Mouse (Mus musculus) testis, postnatal 10 days (tissue): ENCODE data around the gene Vps39.

ENCODE experiments used
- DNase-seq: peaks from one replicate; pipeline ENCODE4 v3.0.0; 2021; ENCODE audit warnings: low spot score

Gene Vps39

DNA sequence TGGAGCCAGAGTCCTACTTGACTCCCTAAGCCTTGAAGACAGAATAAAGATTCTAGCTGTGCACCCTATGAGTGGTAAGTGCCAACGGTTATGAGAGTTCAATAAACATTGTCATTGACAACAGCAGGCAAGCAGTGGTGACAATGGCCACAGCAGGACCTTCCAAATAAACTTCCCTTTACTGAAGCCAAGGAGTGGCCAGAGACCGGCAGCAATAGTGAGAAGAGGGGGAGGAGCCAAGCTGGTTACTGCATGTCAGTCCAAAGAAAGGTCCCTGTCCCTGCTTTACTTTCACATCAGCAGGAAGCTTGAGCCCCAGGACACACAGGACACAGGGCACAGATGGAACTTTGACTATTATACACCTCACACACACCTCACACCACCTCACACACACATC is 56.8 kb downstream of the Vps39 start:
- DNase-seq = no peak

DNA sequence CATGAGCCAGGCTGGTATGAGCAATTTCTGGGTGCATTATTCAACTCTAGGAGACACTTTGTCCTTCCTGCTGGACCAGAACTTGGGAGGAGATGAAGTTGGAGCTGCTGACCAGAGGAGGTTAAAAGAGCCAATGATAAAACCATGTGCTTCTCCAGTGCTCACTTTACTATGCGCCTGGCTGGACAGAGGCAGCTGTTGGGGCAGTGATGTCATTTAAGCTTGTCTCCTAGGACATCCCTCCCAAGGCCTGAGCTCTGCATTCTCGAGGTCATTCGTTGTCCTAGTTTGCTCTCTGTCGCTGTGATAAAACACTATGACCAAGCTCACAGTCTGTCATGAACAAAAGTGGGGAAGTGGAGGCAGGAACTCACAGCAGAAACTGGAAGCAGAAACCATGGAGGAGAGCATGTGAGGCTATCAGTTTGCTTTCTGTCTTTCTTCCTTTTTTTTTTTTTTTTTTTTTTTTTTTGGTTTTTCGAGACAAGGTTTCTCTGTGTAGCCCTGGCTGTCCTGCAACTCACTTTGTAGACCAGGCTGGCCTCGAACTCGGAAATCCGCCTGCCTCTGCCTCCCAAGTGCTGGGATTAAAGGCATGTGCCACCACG is 61.4 kb downstream of the Vps39 start:
- DNase-seq = no peak

DNA sequence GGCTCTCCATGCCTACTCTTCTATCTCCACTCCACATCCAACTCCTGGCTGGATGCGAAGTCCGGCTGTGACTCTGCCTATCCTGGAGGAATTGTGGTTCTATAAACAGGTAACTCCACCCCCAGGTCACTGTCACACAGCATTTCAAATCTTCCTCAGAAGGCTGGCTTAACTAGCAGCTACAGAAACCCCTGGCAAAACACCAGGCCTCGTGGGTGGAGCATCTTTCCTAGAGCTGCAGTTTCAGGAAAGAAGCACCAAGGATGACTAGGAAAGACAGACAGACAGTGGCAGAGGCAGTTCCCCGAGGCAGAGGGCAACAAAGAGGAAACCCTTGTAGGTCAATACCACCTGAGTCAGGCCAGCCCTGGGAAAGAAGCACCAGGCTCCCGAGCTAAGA is 63.9 kb downstream of the Vps39 start, which contains the start of gene Pla2g4d:
Gene Pla2g4d, minus strand, starts transcription at position 203 of the 400 bp plus-strand sequence.
- no peak for DNase-seq

DNA sequence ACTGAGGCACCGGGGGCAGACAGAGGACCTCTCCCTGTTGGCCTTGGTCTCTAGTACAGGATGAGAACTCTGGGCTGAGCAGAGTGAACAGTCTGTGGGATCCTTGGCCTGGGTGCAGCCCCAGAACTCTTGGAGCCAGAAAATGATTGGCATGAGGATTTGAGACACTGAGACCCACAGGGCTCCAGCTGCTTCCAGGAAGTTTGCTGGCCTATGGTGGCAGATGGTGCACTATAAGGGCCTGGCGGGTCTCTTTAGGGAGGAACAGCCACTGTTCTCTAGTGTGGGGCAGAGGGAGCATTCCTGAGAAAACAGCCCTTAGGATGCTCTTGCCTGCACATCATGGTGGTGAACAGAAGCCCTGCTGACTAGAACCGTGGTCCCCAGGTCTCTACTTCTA is 64.5 kb downstream of the Vps39 start:
- no peak for DNase-seq

DNA sequence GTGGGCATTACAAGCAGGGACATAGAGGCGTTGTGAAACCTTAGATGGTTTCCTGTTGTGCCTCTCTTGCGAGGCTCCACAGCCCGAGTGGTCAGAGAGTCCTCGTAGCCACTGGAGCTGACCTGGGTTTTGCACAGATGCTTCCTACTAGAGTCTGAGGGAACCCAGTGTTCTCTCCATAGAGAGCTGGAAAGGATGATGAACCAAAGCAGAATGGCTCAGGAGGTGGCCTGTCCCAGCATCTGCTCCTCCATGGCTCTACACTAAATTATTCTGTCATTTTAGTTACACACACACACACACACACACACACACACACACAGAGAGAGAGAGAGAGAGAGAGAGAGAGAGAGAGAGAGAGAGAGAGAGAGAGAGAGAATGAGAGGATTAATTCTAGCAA is 67.3 kb downstream of the Vps39 start:
- DNase-seq = no peak

DNA sequence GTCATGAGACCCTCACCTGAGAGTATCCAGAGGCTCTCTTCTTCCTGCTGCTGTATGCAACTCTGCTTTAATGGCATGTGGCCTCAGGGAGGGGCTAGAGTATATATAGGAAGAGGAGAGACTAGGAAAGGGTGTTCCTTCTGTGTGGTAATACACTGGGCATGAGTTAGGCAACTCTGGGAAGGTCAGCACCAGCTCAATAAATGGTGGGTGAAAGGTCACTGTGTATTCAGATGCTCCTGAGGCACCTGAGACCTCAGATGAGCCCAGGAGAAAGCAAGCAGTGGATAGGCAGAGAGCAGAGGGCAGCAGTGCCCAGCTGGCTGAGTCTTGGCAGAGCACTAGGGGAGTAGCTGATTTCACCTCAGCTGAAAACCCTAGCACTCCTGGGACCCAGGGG is 68.2 kb downstream of the Vps39 start:
- no peak for DNase-seq

DNA sequence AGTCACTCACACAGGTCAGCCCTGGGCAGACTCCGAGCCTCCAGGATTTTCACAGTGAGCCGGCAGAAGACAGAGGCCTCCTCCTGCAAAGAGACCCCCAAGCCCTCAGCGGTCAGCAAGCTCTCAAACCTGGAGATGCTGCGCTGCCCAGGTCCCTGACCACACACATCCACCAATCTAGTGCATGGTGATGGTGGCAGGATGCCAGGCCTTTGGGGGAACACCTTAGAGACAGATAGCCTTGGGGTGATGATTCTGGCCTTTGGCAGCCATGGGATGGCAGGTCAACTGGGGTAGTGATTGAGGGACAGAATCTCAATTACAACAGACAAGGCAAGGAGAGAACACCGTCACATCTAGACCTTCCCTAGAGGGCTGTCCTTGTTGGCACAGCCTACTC is 68.8 kb downstream of the Vps39 start:
- no peak for DNase-seq

DNA sequence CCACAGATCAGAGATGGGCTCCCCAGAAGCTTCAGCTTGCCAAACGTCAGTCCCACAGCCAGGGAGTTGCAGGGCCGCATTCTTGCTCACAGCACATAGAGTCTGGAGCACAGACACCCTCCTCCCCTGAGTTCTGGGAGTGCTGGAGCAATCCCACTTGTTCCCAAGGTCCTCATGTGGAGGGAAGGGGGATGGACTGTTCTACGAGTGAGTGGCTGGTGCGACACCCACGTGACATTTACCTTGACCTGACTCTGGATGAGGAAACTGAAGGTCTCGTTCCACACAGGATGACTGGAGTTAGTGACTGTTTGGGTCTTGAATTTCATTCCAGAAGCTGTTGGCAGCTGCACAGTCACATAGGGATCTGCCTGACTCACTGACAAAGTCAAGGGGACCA is 69.4 kb downstream of the Vps39 start:
- DNase-seq = no peak

DNA sequence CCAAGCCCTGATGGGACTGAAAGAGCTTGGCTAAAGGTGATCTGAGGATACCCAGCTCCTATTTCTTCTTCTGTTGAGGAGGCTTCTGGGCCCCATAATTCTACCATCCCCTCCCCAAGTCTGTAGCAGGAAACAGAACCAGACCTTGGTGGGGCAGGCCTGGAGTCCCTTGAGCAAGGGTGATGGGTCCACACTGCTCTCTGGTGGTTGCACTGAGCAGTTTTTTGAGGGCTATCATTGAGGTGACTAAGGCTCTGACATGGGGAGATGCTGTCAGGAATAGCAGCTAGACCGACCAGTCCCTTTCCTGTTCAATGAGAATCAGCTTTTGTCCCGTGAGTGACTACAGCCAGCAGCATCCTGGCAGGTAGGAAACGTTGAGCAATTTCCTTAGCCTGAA is 71.7 kb downstream of the Vps39 start:
- DNase-seq = no peak

DNA sequence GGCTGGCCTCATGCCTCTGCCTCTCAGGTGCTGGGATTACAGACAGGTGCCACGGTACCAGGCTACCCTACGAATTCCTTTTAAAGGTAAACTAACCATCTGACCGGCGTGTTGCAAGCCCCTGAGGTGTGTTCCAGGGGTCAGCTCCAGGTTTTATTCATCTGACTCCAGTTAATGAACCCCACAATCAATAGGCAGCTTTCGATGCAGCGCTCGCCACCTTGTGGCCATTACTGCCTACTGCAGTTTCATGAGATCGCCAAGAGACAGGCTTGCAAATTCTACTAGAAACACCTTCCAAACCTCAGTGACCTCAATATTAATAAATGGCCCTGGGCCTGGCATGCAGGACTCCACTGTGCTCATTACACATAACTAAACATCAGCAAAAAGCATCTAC is 73.0 kb downstream of the Vps39 start:
- peak; percentile 71 for DNase-seq

DNA sequence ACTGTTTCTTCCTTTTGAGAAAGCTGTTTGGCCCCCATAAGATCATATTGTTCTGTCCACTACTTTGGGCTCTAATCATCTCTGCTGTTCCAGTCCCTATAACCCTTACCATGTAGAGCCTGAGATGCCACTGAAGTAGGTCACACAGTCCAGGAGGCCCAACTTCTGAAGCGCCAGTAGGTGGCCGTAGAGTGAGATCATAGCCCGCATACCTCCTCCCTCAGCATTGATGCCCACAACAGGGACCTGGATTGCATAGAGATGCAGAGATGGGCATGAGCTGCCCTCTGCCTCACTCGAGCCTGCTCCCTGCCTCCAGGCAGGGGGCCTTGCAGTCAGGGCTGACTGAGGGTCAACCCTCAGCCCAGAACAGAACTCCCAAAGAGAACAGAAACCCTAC is 76.0 kb downstream of the Vps39 start:
- DNase-seq = no peak

DNA sequence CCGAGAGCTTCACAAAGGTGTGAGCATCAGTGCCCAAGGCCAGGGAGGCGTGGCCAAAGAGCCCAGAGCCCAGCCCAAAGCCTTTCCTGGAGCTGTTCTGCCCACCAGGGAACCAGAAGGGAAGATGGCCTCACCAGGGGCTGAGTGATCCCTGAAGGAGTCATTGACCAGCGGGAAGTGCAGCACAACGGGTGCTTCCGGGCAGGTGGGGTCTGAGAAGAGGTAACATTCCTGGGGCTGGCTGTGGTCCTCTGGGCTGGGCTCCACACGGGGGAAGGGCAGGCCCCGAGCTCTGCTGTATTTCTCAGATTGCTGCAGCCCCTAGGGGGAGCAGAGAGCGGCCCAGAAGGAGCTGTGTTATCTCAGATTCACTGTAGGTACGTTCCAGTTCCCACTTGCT is 84.3 kb downstream of the Vps39 start:
- DNase-seq = no peak
